Mouse (Mus musculus) gastrocnemius, adult 2 months (tissue): Measurements from ENCODE around the gene Cul9. TPM values are rescaled to one million over a fixed set of nuclear protein-coding genes. Genes with fewer than 3 reads are reported as not detected.

ENCODE experiments used
- DNase-seq: peaks from one replicate; pipeline ENCODE4 v3.0.0; 2022
- H3K27ac ChIP-seq: fragments of 200-600 bp; 2 replicates; pipeline ENCODE4 v1.8.1; 2022; ENCODE audit warnings: mild to moderate bottlenecking
- H3K4me3 ChIP-seq: fragments of 200-600 bp; 2 replicates; pipeline ENCODE4 v1.8.1; 2022; ENCODE audit warnings: mild to moderate bottlenecking, moderate library complexity
- CTCF ChIP-seq: fragments of 200-600 bp; IDR thresholded peaks from 2 replicates; pipeline ENCODE4 v1.8.1; 2022; ENCODE audit warnings: antibody characterized with exemption, mild to moderate bottlenecking, moderate library complexity
- intact Hi-C: fragments of 180-260 bp; cut with DNase I; formaldehyde crosslinking; loops from one replicate; pipeline ENCODE4 v1.15.1; 2025
- total RNA-seq, 2 experiments: library from RNA; stranded (reverse); gene quantifications; 2 replicates each; pipeline ENCODE4 v1.2.3; 2021

The Cul9 gene
- total RNA-seq, 2 experiments from 2014 or later: 13.8 to 15.5 TPM

- Histone ChIP-seq H3K4me3 (no peak overlapping the region), H3K27ac (peak overlapping the region; percentile 98)
- TF ChIP-seq CTCF: no peak
- DNase-seq: peak; percentile 58
- intact Hi-C loops: loop anchor here (5.0 to 10.0 kb wide), 2 partner anchors 96 to 153 kb away; partner anchors contain the start of genes Klc4, Mrpl2 and Ppp2r5d
Observed at GRCm38 (mm10) chr17:46551369-46551768, 5.2 kb upstream of the Cul9 start.

GRCm38 (mm10) chr17:46550904-46551303, 4.7 kb upstream of the Cul9 start:
- intact Hi-C loops: loop anchor here (5.0 to 10.0 kb wide), 2 partner anchors 96 to 154 kb away; partner anchors contain the start of genes Klc4, Mrpl2 and Ppp2r5d
- no peak for DNase-seq
- TF ChIP-seq CTCF: no peak
- peak overlapping the region; percentile 98 for H3K27ac ChIP-seq
- H3K4me3 ChIP-seq: no peak overlapping the region

GRCm38 (mm10) chr17:46549642-46550041, 3.5 kb upstream of the Cul9 start:
- no peak for DNase-seq
- no peak overlapping the region for H3K27ac ChIP-seq
- intact Hi-C loops: loop anchor here (5.0 to 10.0 kb wide), 2 partner anchors 98 to 155 kb away; partner anchors contain the start of genes Klc4, Mrpl2 and Ppp2r5d
- no peak overlapping the region for H3K4me3 ChIP-seq
- TF ChIP-seq CTCF: no peak

GRCm38 (mm10) chr17:46549193-46549592, 3.0 kb upstream of the Cul9 start:
- intact Hi-C loops: no loop called here
- DNase-seq: peak; percentile 56
- Histone ChIP-seq H3K27ac (no peak overlapping the region), H3K4me3 (no peak overlapping the region)
- TF ChIP-seq CTCF: peak; percentile 49

- DNase-seq: no peak
- Histone ChIP-seq H3K27ac (no peak overlapping the region), H3K4me3 (no peak overlapping the region)
- TF ChIP-seq CTCF: no peak
- intact Hi-C loops: no loop called here
Observed at GRCm38 (mm10) chr17:46548741-46549140, 2.6 kb upstream of the Cul9 start.

GRCm38 (mm10) chr17:46547923-46548322, 1.7 kb upstream of the Cul9 start:
- no peak for TF ChIP-seq CTCF
- Histone ChIP-seq H3K4me3 (no peak overlapping the region), H3K27ac (no peak overlapping the region)
- intact Hi-C loops: no loop called here
- DNase-seq: no peak

- DNase-seq: no peak
- intact Hi-C loops: no loop called here
- no peak overlapping the region; the same call in 1 of the 2 replicates for H3K27ac ChIP-seq
- TF ChIP-seq CTCF: no peak
- H3K4me3 ChIP-seq: no peak overlapping the region
Observed at GRCm38 (mm10) chr17:46546995-46547394, 807 bp upstream of the Cul9 start.

GRCm38 (mm10) chr17:46546591-46546990, 403 bp upstream of the Cul9 start:
- Histone ChIP-seq H3K27ac (peak overlapping the region; percentile 87), H3K4me3 (peak overlapping the region; percentile 96)
- intact Hi-C loops: no loop called here
- no peak for TF ChIP-seq CTCF
- DNase-seq: no peak

GRCm38 (mm10) chr17:46543661-46544060, 2.5 kb downstream of the Cul9 start:
- no peak overlapping the region for H3K27ac ChIP-seq
- intact Hi-C loops: no loop called here
- no peak for DNase-seq
- TF ChIP-seq CTCF: no peak
- H3K4me3 ChIP-seq: no peak overlapping the region

GRCm38 (mm10) chr17:46525579-46526307, 20.4 kb downstream of the Cul9 start:
- TF ChIP-seq CTCF: peak; percentile 98
- no peak overlapping the region for H3K27ac ChIP-seq
- peak; percentile 84 for DNase-seq
- H3K4me3 ChIP-seq: no peak overlapping the region
- intact Hi-C loops: loop anchor here (1.0 to 2.0 kb wide), 2 partner anchors 112 to 199 kb away; no protein-coding TSS in a partner anchor

- Histone ChIP-seq H3K4me3 (no peak overlapping the region), H3K27ac (no peak overlapping the region)
- no peak for TF ChIP-seq CTCF
- intact Hi-C loops: loop anchor here (1.0 to 2.0 kb wide), 2 partner anchors 112 to 200 kb away; no protein-coding TSS in a partner anchor
- no peak for DNase-seq
Observed at GRCm38 (mm10) chr17:46525065-46525464, 21.1 kb downstream of the Cul9 start.

GRCm38 (mm10) chr17:46521963-46522668, 24.1 kb downstream of the Cul9 start:
- H3K4me3 ChIP-seq: no peak overlapping the region
- no peak overlapping the region for H3K27ac ChIP-seq
- DNase-seq: no peak
- no peak; the same call in 1 of the 2 replicates for TF ChIP-seq CTCF
- intact Hi-C loops: no loop called here

- Histone ChIP-seq H3K4me3 (no peak overlapping the region), H3K27ac (no peak overlapping the region)
- no peak for TF ChIP-seq CTCF
- intact Hi-C loops: no loop called here
- no peak for DNase-seq
Observed at GRCm38 (mm10) chr17:46521174-46521573, 25.0 kb downstream of the Cul9 start.
